Mouse (Mus musculus) thymus, postnatal 4 days (tissue): ENCODE measurements around the gene Tmem38a.
A peak's percentile ranks its signal among the peaks of the same experiment; 100 is the strongest.

Source experiments
- DNase-seq: peaks from one replicate; pipeline ENCODE4 v3.0.0; 2021

Tmem38a gene

DNA sequence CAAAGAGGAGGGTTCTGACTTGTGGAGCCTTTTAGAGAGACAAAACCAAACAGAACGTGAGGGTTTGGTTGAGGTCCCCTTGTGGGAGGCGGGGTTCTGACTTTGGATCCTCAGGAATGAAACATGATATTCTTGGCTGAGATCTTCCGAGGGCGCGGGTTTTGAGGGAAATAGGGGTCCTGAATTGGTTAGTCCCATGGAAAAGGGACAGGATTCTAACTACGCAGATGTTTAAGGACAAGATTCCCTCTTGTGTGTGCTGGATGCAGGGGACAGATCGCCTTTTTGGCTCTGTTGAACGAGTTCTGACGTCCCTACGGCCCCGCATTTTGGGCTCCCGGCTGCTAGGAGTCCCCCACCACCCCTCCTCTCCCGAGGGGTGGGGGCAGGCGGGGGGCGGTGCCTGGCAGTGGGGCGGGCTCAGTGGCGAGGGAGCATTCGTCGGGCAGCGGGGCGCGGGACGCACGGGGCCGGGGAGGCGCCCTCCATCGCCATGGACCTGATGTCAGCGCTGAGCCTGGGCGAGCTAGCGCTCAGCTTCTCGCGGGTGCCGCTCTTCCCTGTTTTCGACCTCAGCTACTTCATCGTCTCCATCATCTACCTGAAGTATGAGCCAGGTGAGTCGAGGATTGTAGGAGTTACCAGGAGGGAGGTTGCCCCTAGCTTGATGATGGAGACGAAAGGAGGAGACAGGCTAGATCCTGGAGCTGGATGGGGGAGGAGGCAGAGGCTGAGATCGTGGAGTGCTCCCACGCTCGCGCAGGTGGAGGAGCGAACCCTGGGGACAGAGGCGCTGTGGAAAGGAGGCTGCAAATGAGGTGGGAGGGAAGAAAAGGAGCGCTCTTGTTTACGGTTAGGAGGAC is at the start of gene Tmem38a:
TSS of gene Tmem38a (plus strand) at position 445 of the 863 bp plus-strand sequence.
- DNase-seq: peak; percentile 87

DNA sequence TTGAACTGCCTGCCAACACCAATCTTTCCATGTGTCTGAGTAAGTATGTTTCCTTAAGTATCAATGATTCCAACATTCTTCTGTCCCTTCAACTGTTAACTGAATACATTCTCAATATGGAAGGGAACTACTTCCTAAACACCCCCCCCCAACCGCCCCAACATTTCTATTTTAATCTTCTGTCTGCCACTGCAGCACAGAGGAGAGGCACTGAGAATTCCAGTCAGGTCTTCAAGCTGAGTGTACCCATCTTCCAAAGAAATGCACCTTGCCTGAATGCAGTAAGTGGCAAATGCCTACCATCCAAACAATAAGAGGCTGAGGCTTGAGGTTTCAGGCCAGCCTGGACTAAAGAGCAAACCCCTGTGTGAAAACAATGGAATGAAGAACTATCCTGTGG is 39.8 kb upstream of the Tmem38a start:
- no peak for DNase-seq

DNA sequence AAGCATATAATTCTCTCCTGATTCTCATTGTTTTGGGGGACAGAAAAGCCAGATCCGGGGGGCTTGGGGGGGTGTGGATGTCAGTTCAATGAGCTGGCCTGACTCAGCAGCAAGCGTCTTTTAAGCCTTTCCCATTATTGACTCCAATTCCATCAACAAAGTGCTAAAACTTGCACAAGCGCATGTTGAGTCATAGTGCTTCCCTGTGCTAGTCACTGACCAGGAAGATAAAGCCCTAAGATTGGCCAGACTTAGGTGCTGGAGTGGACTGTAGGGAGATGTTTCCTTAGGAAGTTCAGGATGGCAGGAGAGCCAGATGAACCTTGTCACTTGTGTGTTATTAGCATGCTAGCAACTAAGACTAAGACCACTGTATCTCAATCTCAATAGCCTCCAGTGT is 37.0 kb upstream of the Tmem38a start:
- DNase-seq: no peak

DNA sequence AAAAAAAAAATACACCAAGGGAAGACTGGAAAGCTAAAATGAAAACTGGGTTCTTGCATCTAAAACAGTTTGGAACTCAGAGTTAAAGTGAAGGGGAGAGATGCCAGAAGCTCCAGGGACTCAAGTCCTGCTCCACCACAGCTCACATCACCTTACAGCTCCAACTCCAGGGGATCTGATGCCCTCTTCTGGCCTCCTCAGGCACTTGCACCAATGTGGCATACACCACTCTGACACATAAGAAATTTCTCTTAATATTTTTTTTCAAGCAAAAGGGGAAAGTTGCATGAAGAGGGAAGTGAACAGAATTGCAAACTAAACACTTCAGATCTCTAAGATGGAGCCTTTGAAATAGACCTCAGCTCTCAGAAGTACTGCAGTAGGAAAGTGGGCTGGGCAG is 32.6 kb upstream of the Tmem38a start:
- peak; percentile 33 for DNase-seq

DNA sequence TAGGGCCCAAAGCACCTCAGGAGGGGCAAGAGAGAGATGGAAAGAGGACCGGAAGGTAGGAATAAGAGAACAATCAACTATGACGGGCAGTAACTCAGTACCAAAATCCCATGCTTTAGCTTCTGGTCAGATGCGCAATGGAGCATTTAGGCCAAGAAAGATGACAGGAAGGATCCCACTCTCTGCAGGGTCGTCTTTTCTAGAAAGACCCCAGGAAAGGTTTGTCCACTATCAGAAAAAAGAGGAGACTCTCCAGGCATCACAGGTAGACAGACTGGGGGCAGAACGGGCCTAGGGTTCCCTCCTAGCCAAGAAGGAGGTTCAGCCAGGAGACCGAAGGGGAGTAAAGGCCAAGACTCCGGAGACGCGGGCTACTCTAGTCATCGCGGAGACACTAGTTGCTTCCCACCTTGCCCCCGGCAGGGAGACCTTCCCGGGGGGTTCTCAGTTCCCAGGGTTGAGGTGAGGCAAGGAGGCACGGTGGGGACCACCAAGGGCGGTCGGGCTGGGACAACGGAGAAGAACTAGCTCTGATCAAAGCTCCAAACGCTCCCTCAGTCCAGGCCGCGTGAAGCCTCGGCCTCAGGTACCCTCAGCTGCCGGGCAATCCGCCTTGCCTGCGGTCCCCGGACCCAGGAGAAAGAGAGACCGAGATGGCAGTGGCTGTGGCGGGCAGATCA is 24.6 kb upstream of the Tmem38a start:
- DNase-seq: no peak

DNA sequence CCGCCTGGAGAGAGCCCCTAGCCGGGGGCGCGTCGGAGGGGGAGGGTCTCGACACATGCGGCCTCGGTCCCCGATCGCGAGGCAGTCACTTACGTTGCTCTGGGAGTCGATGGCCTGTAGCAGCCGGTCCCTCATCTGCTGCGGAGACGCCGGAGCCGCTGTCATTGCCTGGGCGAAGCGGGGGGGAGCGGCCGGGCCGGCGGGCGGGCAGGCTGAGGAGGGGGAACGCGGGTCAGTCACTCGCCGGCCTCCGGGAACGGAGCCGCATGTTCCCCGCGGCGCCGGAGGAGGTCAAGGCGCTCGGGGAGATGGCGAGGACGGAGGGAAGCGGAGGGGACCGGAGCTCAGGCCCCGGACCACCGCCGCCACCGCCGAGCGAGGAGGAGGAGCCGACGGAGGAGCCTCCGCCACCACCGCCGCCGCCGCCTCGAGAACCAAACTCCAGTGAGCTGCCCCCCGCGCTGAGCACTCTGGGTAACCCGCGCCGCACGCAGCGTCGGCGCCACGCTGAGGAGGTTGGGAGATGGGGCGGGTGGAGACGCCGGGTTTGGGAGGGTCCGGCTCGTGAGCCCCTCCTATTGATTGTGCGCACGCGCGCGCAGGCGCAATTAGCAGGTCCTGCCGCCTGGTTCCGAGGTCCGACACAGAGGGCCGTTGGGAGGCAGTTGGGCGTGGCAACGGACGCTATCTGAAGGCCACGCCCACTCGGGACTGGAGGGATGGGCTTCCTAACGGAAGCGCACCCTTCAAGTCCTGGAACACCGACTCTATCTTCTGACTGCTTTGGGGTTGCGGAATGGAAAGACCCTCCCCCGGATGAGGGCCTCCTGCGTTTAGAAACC is 23.8 kb upstream of the Tmem38a start, which contains the start of gene Med26:
TSS of gene Med26 (minus strand) at position 469 of the 842 bp plus-strand sequence.
- peak; percentile 94 for DNase-seq

DNA sequence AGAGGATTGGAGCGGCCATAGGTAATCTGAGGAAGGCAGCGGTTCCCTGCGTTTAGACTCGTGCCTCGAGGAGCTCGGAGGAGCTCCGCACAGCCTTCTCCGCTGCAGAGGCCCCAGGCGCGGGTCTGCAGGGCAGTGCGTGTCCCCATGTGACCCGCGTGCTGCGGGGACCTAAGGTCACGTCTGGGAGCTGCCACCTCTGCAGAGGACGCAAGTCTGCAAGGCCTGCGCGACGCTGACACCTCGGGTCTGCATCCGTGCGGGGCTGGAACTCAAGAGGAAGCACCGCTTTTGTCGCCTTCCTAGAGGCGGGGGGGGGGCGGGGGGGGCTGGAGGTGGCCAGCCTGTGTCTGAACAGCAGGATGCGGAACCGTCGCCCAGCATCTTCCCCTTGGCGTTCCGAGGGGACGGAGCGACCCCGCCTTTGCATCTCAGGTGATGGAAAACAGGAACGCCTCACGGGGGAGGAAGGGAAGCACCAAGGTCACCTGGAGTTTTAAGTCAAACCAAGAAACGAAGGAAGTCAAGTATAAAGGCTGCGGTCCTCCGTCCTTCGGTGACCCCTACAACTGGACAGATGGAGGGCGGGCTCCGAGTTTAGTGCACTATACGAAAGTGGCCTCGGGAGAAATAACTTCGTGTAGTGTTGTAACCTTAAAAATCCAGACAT is 23.1 kb upstream of the Tmem38a start:
- no peak for DNase-seq

DNA sequence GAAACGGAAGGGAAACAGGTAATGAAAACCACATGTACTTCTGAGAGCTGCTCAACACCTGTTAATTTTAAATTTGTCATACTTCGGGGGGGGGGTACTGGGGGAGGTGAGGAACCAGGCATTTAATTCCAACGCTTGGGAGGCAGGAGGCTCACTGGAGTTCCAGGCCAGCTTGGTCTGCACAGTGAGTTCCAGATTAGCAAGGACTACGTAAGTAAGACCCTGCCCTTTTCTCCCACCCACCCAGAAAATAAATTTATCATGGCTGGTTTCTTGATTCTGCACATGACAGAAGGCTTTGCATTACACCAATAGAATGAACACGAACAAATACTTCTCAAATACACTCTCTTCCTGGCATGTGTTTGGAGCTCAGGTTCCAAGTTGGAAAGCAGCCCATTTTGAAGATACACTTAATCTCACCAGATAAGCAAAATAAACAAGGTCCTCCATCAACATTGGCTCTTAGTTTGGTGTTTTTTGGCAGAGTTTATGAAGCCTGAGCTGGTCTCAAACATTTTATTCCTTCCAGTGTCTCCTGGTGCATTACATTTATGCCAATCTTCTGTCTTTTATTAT is 22.5 kb upstream of the Tmem38a start:
- DNase-seq: no peak

DNA sequence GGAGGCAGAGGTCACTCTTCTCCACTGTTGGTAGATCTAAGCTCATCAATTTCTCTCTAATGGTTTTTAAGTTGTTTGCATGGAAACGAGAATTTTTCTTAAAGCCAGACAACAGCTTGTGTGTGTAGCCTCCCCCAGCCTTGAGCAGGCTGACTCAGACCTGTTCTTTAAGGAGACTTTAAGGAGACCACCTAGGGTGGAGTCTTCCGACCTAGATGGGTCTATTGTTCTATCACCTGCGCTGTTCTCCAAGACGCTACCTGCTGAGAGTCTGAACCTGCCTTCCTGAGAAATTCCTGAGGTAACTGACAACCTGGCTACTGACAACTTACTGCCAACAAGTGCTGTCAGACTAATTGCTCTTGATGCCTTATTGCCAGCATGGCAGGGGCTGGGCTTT is 16.1 kb upstream of the Tmem38a start:
- no peak for DNase-seq

DNA sequence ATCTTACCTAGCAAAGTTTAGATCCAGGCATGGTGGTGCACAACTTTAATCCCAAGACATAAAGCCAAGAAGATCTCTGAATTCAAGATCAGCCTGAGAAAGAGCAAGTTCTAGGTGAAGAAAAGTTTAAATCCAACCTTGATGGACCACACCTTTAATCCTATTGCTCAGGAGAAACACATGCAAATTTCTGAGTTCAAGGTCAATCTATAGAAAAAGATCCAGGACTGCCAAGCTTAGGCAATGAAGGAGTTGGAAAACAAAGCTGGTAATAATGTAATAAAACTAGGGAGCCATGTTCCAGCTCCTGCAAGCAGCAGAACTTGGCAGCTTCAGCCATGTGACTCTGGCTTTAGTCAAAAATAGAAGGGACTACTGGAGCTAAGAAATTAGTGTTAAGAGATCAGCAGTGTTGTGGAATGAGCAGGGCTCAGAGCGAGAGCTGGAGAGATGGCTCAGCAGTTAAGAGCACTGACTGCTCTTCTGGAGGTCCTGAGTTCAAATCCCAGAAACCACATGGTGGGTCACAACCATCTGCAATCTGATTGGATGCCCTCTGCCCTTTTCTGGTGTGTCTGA is 10.7 kb upstream of the Tmem38a start:
- no peak for DNase-seq

DNA sequence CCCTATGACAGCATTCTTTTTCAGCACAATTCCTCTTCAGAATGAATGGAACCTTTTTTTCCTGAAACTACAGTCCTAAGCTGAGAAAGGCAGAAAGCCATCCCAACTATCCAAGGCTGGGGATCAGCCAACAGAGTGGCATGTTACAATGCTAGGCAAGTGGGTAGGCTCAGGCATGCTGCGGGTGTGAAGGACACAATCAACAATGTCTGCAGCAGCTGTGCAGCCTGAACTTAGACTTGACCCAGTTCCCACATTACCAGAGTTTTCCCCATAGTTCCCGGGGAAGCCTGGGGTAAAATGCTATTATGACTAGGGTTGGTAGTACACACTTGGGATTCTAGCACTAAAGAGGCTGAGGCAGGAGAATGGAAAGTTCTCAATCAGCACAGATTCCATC is 5.9 kb upstream of the Tmem38a start:
- DNase-seq: no peak

DNA sequence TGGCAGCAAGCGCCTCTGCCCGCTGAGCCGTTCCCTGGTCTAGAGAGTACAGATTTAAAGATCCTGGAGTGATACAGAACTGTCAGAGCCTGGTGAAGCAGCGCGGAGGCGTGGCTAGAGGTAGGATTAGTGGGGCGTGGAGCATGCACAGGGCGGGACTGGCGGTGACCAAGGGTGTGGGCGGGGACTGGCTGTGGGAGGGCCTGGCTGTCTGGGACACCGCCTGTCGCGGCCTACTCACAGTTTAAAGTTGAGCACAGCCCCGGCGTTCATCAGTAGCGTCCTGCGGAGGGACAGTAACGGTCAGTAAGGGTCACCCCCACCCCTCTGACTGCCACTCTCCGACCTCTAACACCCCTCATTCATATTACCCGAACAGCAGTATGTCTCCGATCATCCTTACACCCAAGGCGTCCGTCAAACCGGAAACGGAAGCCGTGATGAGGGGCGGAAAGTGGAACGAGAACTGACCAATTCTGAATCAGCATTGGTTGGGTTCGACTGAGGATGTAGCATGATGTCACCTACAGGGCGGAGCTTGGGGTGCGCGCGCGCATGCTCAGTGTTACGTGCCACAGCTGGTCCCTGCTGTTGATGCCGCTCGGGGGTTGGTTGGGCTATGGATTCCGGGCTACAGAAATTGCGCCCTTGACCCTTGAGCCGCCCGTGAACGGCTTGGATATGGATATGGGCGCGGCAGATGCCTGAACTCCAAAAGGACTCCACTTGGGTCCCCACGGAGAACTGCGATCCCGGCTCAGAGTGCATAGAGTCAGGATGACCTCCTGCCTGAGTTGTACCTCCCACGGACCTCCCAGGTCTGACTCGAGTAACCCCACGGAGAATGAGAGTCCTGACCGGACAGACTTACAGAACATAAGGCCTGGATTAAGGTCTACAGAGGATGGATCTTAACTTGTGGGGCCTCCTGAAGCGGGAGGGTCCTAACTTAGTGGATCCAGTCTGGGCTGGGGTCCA is 933 bp upstream of the Tmem38a start, which contains the start of gene Smim7:
TSS of gene Smim7 (minus strand) at position 456 of the 978 bp plus-strand sequence.
- peak; percentile 97 for DNase-seq

DNA sequence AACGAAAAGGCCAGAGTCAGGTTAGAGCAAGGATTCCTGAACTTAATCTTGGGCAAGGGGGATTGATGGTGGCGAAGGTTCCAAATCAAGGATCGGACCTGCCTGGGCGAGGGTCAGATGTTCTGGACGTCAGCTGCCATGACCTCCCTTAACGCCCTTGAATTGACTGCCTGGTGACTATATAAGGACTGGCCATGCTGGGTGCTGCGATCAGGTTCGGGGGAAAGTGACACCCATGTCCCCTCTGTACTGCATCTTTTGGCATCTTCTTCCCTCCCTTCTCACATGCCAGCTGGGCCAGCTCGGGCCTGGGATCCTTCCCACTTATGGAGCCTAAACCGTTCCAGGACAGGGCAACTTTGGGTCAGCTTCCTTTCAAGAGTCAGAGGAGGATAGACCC is 652 bp downstream of the Tmem38a start:
- DNase-seq: peak; percentile 14

DNA sequence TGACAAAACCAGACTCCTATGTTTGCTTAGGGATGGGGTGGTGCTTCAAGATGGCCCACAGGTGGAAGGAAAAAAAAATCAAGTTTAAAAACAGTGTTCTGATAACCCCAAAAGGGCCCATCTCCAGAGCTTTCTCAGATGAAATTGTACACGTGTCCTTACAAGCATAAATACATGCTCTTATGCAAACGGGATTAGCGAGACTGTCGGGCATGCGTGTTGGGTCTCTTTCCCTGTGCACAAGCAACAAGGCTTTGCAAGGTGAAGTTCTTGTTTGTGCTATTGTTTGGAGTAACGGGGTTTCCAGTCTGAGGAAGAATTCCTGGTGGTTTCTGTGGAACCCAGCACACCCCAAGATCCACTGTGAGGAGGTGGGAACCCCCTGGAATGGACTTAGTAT is 1.6 kb downstream of the Tmem38a start:
- DNase-seq: no peak

DNA sequence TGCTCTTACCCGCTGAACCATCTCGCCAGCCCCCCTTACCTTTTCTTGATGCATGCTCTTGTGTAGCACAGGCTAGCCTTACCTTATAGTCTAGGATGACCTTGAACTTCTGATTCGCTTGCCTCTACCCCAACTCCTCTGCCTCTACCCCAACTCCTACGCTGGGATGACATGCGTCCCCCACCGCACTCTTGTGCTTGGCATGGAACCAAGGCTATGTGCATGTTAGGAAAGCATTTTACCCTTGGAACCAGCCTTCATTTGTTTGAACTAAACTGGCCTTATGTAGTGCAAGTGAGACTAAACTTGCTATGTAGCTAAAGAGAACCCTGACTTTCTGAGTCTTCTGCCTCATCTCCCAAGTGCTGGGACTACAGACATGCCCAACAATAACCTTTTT is 4.1 kb downstream of the Tmem38a start:
- no peak for DNase-seq

DNA sequence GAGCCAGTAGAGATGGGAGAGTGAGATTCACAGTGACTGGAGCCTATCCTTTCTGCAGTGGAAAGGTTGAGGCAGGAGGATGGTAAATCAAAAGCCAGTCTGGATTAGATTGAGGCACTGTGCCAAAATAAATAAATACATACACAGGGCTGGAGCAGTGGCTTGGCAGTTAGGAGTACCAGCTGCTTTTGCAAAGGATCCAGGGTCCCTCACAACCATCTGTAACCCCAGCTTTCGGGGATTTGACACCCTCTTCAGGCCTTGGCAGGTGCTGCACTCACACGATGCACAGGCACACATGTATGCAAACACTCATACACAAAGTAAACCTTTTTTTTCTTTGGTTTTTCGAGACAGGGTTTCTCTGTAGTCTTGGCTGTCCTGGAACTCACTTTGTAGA is 5.4 kb downstream of the Tmem38a start:
- no peak for DNase-seq

DNA sequence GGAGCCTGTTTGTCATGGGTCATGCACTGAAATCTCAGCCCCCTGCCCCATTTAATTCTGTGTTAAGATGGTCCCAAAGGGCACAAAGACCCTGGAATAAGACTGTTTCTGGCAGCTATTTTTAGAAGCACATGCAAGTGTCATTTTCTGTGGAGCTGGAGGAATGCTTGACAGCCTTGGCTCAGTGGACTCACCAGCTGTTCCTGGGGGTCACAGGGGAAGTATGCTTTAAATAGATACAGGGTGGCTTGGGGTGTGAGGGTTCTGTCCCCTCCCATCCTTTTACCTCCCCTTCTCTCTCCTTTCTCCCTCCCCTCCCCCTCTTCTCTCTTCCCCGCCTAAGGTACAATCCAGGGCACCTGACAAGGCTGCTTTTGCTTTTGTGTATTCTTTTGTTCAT is 6.1 kb downstream of the Tmem38a start:
- DNase-seq: no peak

DNA sequence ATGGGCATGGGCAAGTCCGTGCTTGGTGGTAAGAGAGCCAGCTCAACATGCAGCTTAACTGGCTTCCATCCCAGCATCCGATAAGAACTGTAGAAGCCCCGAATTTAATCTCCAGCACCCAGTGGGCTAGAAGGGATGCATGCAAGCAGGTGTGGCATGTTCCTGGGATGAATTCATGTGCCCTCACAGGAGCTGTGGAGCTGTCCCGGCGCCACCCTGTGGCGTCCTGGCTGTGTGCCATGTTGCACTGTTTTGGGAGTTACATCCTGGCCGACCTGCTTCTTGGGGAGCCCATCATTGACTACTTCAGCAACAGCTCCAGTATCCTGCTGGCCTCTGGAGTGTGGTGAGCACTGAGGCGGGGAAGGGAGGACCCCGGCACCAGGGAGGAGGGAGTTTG is 7.5 kb downstream of the Tmem38a start:
- no peak for DNase-seq

DNA sequence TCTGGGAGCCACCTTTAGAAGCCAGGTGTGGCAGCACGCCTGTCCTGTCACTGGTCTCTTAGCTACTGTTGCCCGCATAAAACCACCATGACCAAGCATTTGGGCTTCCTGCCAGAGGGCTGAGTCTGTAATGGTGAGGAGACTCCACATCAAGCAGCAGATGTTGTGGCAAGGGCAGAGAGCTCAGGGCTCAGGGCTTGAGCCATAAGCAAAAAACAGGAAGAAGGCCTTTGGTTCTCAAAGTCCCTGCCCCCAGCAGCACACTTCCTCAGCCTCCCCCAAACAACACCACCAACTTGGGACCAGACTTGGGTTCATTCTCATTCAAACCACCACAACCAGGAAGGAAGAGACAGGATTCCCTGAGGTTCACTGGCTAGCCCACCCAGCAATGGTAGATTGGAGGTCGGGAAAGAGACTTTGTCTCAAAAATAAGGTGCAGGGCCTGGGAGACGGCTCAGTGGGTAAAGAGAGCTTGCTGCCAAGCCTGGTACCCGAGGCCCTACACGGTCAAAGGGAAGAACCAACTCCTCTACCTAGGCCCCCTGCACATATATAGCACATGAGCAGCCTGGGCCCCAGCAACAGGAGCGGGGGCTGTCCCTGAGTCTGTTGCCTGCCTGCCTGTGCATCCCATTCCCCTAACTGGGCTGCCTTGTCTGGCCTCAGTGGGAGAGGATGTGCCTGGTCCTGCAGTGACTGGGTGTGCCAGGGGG is 11.4 kb downstream of the Tmem38a start:
- DNase-seq: peak; percentile 38

DNA sequence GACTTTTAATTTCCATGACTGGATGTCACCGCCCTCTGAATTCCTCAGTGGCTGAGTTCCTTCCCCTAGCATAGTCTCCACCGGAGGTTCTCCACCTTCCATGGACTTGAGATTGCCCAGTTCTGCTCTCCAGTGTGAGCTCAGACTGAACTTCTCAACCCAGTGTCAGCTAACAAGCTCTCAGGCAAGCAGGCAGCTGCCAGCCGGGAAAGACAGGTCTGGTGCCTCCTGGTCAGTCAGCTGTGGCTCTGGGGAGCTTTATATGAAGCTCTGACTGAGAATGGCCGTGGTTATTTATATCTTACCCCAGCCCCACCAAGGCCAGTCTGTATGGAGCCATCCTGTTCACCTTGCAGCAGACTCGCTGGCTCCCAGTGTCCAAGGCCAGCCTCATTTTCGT is 12.5 kb downstream of the Tmem38a start:
- no peak for DNase-seq
